Comparison of ENCODE assay signal across 19 mouse cellular contexts in genomic region chrX:101383455-101383854, GRCm38 (mm10). TPM values are rescaled to one million over a fixed set of nuclear protein-coding genes. Genes with fewer than 3 reads are reported as not detected.
DNase-seq lines count a peak whose midpoint lies in the region; ATAC-seq and TF ChIP-seq lines count a peak whose summit lies in the region.
"Had no signal": no experiment of that assay in that cellular context is flagged by ENCODE, and none has a peak within 500 bp of the region (broad histone marks: within the 10 kb centered on the region; RNA-seq: fewer than 3 reads in every experiment).

No protein-coding gene starts in this region.

- TF ChIP-seq CTCF in thymus, adult 2 months (IDR thresholded peaks at IDR 0.05; ENCODE audit: borderline replicate concordance, control insufficient read depth, extremely low read depth, insufficient read depth, low read length, poor library complexity): no peak

- DNase-seq in cerebellum, adult 18-20 months: peak; percentile 2 to 8
- DNase-seq in cerebellum, postnatal 4 days (ENCODE audit: low spot score in 2 of 2): no peak
- DNase-seq in hindbrain, embryonic 11.5 days (ENCODE audit: low spot score): no peak
- no peak for DNase-seq in midbrain, embryonic 10.5 days (ENCODE audit: low spot score)
- no peak for DNase-seq in thymus, adult 2 months
- DNase-seq: adrenal gland, postnatal 36 days; gastrocnemius, postnatal 14 days; heart, postnatal 4 days; kidney, adult 2 months; kidney, postnatal 36 days; lung, postnatal 4 days had no signal

- no peak for TF ChIP-seq POLR2A in thymus, adult 2 months (IDR thresholded peaks at IDR 0.05; ENCODE audit: control insufficient read depth, extremely low read depth, insufficient read depth, low read length, poor library complexity)

- no peak overlapping the region for H3K4me2 ChIP-seq in hindbrain, embryonic 13.5 days
- no peak overlapping the region for H3K4me2 ChIP-seq in hindbrain, embryonic 11.5 days (replicated peaks; ENCODE audit: low read depth, low read length)
- peak overlapping the region; percentile 54; the same call in 1 of the 2 replicates for H3K4me2 ChIP-seq in midbrain, embryonic 16.5 days (ENCODE audit: low read length)
- H3K4me2 ChIP-seq in neural tube, embryonic 14.5 days (ENCODE audit: low read depth, low read length): no peak overlapping the region

- ATAC-seq in hindbrain, embryonic 13.5 days (ENCODE audit: low FRiP score): peak; percentile 23; the same call in 1 of the 2 replicates
- no peak for ATAC-seq in hindbrain, embryonic 11.5 days (ENCODE audit: low FRiP score)
- ATAC-seq in midbrain, embryonic 16.5 days: 0 out of 2 replicates have a peak, but pooled peaks have one; percentile 20
- peak; percentile 5; the same call in 1 of the 2 replicates for ATAC-seq in neural tube, embryonic 14.5 days (ENCODE audit: low read depth)
- ATAC-seq: activated CD4-positive, CD25-positive, alpha-beta regulatory T cell, adult 4 months had no signal

- H3K4me1 ChIP-seq in hindbrain, embryonic 13.5 days (replicated peaks): peaks cover 22% of the 10 kb centered on the region; the same call in 1 of the 2 replicates
- H3K4me1 ChIP-seq in hindbrain, embryonic 11.5 days (replicated peaks; ENCODE audit: control insufficient read depth, insufficient read depth, low read length): no peaks in the 10 kb centered on the region
- peaks cover 3% of the 10 kb centered on the region for H3K4me1 ChIP-seq in midbrain, embryonic 16.5 days (ENCODE audit: control insufficient read depth, insufficient read depth, low read length)
- peaks cover 26% of the 10 kb centered on the region for H3K4me1 ChIP-seq in midbrain, embryonic 10.5 days
- H3K4me1 ChIP-seq in neural tube, embryonic 14.5 days (ENCODE audit: control insufficient read depth, insufficient read depth, low read length): no peaks in the 10 kb centered on the region
- peaks cover 7% of the 10 kb centered on the region for H3K4me1 ChIP-seq in thymus, adult 2 months (replicated peaks; ENCODE audit: control insufficient read depth, insufficient read depth, low read length)
- H3K4me1 ChIP-seq: limb, embryonic 13.5 days had no signal

- no peak overlapping the region for H3K9ac ChIP-seq in hindbrain, embryonic 13.5 days
- no peak overlapping the region for H3K9ac ChIP-seq in hindbrain, embryonic 11.5 days (ENCODE audit: low read depth, low read length)
- no peak overlapping the region for H3K9ac ChIP-seq in midbrain, embryonic 16.5 days (ENCODE audit: low read depth, low read length)
- H3K9ac ChIP-seq in neural tube, embryonic 14.5 days (replicated peaks; ENCODE audit: low read depth, low read length): no peak overlapping the region
- H3K9ac ChIP-seq: heart, embryonic 12.5 days; limb, embryonic 13.5 days; neural tube, embryonic 13.5 days had no signal

- H3K27ac ChIP-seq in hindbrain, embryonic 13.5 days: no peak overlapping the region
- no peak overlapping the region for H3K27ac ChIP-seq in hindbrain, embryonic 11.5 days (ENCODE audit: low read depth, low read length)
- no peak overlapping the region for H3K27ac ChIP-seq in midbrain, embryonic 16.5 days (ENCODE audit: low read length)
- no peak overlapping the region for H3K27ac ChIP-seq in midbrain, embryonic 10.5 days (replicated peaks)
- no peak overlapping the region for H3K27ac ChIP-seq in neural tube, embryonic 14.5 days (ENCODE audit: low read depth, low read length)
- no peak overlapping the region for H3K27ac ChIP-seq in thymus, adult 2 months (ENCODE audit: control insufficient read depth, insufficient read depth, low read length)
- H3K27ac ChIP-seq: limb, embryonic 13.5 days; neural tube, embryonic 13.5 days had no signal

- H3K27me3 ChIP-seq in hindbrain, embryonic 13.5 days: peaks cover 63% of the 10 kb centered on the region
- peaks cover 37% of the 10 kb centered on the region for H3K27me3 ChIP-seq in hindbrain, embryonic 11.5 days (ENCODE audit: control insufficient read depth, insufficient read depth, low read length)
- no peaks in the 10 kb centered on the region; the same call in 1 of the 2 replicates for H3K27me3 ChIP-seq in midbrain, embryonic 16.5 days (ENCODE audit: control insufficient read depth, insufficient read depth, low read depth, low read length)
- H3K27me3 ChIP-seq in midbrain, embryonic 10.5 days (ENCODE audit: low read depth, poor library complexity, severe bottlenecking): peaks cover 99% of the 10 kb centered on the region
- H3K27me3 ChIP-seq in neural tube, embryonic 14.5 days (ENCODE audit: control insufficient read depth, insufficient read depth, low read length): no peaks in the 10 kb centered on the region
- H3K27me3 ChIP-seq in thymus, adult 2 months (ENCODE audit: control insufficient read depth, insufficient read depth, low read length): no peaks in the 10 kb centered on the region
- H3K27me3 ChIP-seq: CH12.LX had no signal

- no peaks in the 10 kb centered on the region for H3K9me3 ChIP-seq in hindbrain, embryonic 13.5 days
- no peaks in the 10 kb centered on the region for H3K9me3 ChIP-seq in hindbrain, embryonic 11.5 days (ENCODE audit: control insufficient read depth, low read length)
- H3K9me3 ChIP-seq in midbrain, embryonic 16.5 days (replicated peaks; ENCODE audit: control insufficient read depth, low read length, poor library complexity, severe bottlenecking): no peaks in the 10 kb centered on the region
- no peaks in the 10 kb centered on the region for H3K9me3 ChIP-seq in midbrain, embryonic 10.5 days (replicated peaks)
- no peaks in the 10 kb centered on the region for H3K9me3 ChIP-seq in neural tube, embryonic 14.5 days (ENCODE audit: control insufficient read depth, low read length)
- H3K9me3 ChIP-seq: heart, embryonic 12.5 days; limb, embryonic 13.5 days; neural tube, embryonic 13.5 days had no signal

- no peaks in the 10 kb centered on the region for H3K36me3 ChIP-seq in hindbrain, embryonic 13.5 days
- no peaks in the 10 kb centered on the region for H3K36me3 ChIP-seq in hindbrain, embryonic 11.5 days (ENCODE audit: control insufficient read depth, insufficient read depth, low read length)
- H3K36me3 ChIP-seq in midbrain, embryonic 16.5 days (ENCODE audit: control insufficient read depth, insufficient read depth, low read length): no peaks in the 10 kb centered on the region
- no peaks in the 10 kb centered on the region for H3K36me3 ChIP-seq in midbrain, embryonic 10.5 days
- no peaks in the 10 kb centered on the region for H3K36me3 ChIP-seq in neural tube, embryonic 14.5 days (ENCODE audit: control insufficient read depth, insufficient read depth, low read length)
- H3K36me3 ChIP-seq in thymus, adult 2 months (ENCODE audit: control insufficient read depth, insufficient read depth, low read length): no peaks in the 10 kb centered on the region
- H3K36me3 ChIP-seq: heart, embryonic 12.5 days; limb, embryonic 13.5 days; neural tube, embryonic 13.5 days had no signal

- 25% methylated on average over 18 of the region's 18 CpGs for WGBS in hindbrain, embryonic 13.5 days
- 25% methylated on average over 18 of the region's 18 CpGs for WGBS in hindbrain, embryonic 11.5 days
- WGBS in midbrain, embryonic 16.5 days: 28% methylated on average over 18 of the region's 18 CpGs
- WGBS in midbrain, embryonic 10.5 days: 26% methylated on average over 18 of the region's 18 CpGs
- WGBS in neural tube, embryonic 14.5 days: 14% methylated on average over 18 of the region's 18 CpGs
- WGBS in thymus, adult 2 months: 68% methylated on average over 18 of the region's 18 CpGs

- H3K4me3 ChIP-seq in hindbrain, embryonic 13.5 days: no peak overlapping the region
- no peak overlapping the region for H3K4me3 ChIP-seq in hindbrain, embryonic 11.5 days (ENCODE audit: low read depth, low read length)
- no peak overlapping the region for H3K4me3 ChIP-seq in midbrain, embryonic 16.5 days (ENCODE audit: low read depth, low read length)
- H3K4me3 ChIP-seq in midbrain, embryonic 10.5 days: no peak overlapping the region
- no peak overlapping the region for H3K4me3 ChIP-seq in neural tube, embryonic 14.5 days (ENCODE audit: low read depth, low read length)
- H3K4me3 ChIP-seq in thymus, adult 2 months (ENCODE audit: control insufficient read depth, insufficient read depth, low read length): no peak overlapping the region
- H3K4me3 ChIP-seq: heart, embryonic 12.5 days had no signal

RNA-seq across cellular contexts. Expression of gene Gjb1, which starts 7.3 kb away (rescaled TPM):
- polyA plus RNA-seq in hindbrain, embryonic 13.5 days (2015; fragmentation: Nextera tagmentation; extraction: Ambion mirVana): 0.58 and 1.2 TPM in 2 replicates
- polyA plus RNA-seq in hindbrain, embryonic 11.5 days (2014; fragmentation: Nextera tagmentation; extraction: Ambion mirVana): 0.29 and 0.62 TPM in 2 replicates
- 1.3 TPM in 2 replicates for polyA plus RNA-seq in midbrain, embryonic 16.5 days (2015; fragmentation: Nextera tagmentation; extraction: Ambion mirVana)
- polyA plus RNA-seq in midbrain, embryonic 10.5 days (2016; fragmentation: Nextera tagmentation; extraction: Ambion mirVana): not detected in 2 replicates
- 1.3 TPM in 2 replicates for polyA plus RNA-seq in neural tube, embryonic 14.5 days (2014; fragmentation: Nextera tagmentation; extraction: Ambion mirVana)
- polyA plus RNA-seq in thymus, adult 2 months (2012; rRNA removed): 0.20 and 2.5 TPM in 2 replicates
- polyA plus RNA-seq: activated CD4-positive, CD25-positive, alpha-beta regulatory T cell, adult 4 months; limb, embryonic 13.5 days had no signal

RNA-seq across cellular contexts. Expression of gene Zmym3, which starts 37.2 kb away (rescaled TPM):
- 60.2 and 63.5 TPM in 2 replicates for polyA plus RNA-seq in hindbrain, embryonic 13.5 days (2015; fragmentation: Nextera tagmentation; extraction: Ambion mirVana)
- polyA plus RNA-seq in hindbrain, embryonic 11.5 days (2014; fragmentation: Nextera tagmentation; extraction: Ambion mirVana): 20.1 and 24.2 TPM in 2 replicates
- 110 and 119 TPM in 2 replicates for polyA plus RNA-seq in midbrain, embryonic 16.5 days (2015; fragmentation: Nextera tagmentation; extraction: Ambion mirVana)
- polyA plus RNA-seq in midbrain, embryonic 10.5 days (2016; fragmentation: Nextera tagmentation; extraction: Ambion mirVana): 16.6 and 22.3 TPM in 2 replicates
- 61.6 and 66.1 TPM in 2 replicates for polyA plus RNA-seq in neural tube, embryonic 14.5 days (2014; fragmentation: Nextera tagmentation; extraction: Ambion mirVana)
- 51.2 and 54.5 TPM in 2 replicates for polyA plus RNA-seq in thymus, adult 2 months (2012; rRNA removed)

RNA-seq across cellular contexts. Expression of gene Nono, which starts 45.7 kb away (rescaled TPM):
- polyA plus RNA-seq in hindbrain, embryonic 13.5 days (2015; fragmentation: Nextera tagmentation; extraction: Ambion mirVana): 389 and 393 TPM in 2 replicates
- 550 and 663 TPM in 2 replicates for polyA plus RNA-seq in hindbrain, embryonic 11.5 days (2014; fragmentation: Nextera tagmentation; extraction: Ambion mirVana)
- 292 and 324 TPM in 2 replicates for polyA plus RNA-seq in midbrain, embryonic 16.5 days (2015; fragmentation: Nextera tagmentation; extraction: Ambion mirVana)
- polyA plus RNA-seq in midbrain, embryonic 10.5 days (2016; fragmentation: Nextera tagmentation; extraction: Ambion mirVana): 618 and 658 TPM in 2 replicates
- 237 and 332 TPM in 2 replicates for polyA plus RNA-seq in neural tube, embryonic 14.5 days (2014; fragmentation: Nextera tagmentation; extraction: Ambion mirVana)
- polyA plus RNA-seq in thymus, adult 2 months (2012; rRNA removed): 255 and 269 TPM in 2 replicates

Comparison
In these comparisons a context has a peak if more than half of its experiments do, and no peak if none do; other contexts are left out.
1. DNase-seq: peak in cerebellum, adult 18-20 months (2 of 2); none in cerebellum, postnatal 4 days (0 of 2), hindbrain, embryonic 11.5 days (single experiment), midbrain, embryonic 10.5 days (single experiment) and thymus, adult 2 months (single experiment).